Mouse (Mus musculus): Measurements from ENCODE around the gene Junb. TPM values are rescaled to one million over a fixed set of nuclear protein-coding genes. Genes with fewer than 3 reads are reported as not detected.

Gene Junb
- total RNA-seq, 4 experiments from 2014 or later, result 39.9 to 211 (median 52.4) TPM

DNA sequence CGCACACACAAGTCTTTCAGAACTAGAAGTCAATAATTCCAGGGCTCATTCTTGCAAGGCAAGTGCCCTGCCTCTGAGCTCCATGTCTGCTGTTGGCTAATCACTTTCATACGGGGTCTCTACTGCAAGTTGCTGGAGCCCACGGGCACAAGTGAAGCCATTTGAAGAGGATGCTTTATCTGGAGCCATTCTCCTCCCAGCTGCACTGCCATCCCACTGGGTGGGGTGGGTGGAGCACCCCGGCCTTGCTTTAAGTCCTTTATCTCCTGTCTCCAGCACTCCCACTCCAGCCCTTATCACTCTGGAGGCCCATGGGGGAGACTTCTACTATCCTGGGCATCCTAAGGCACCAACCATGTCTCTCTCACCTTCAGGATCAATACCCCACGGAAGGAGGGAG is 7.6 kb downstream of the Junb start:
- no peak for DNase-seq

DNA sequence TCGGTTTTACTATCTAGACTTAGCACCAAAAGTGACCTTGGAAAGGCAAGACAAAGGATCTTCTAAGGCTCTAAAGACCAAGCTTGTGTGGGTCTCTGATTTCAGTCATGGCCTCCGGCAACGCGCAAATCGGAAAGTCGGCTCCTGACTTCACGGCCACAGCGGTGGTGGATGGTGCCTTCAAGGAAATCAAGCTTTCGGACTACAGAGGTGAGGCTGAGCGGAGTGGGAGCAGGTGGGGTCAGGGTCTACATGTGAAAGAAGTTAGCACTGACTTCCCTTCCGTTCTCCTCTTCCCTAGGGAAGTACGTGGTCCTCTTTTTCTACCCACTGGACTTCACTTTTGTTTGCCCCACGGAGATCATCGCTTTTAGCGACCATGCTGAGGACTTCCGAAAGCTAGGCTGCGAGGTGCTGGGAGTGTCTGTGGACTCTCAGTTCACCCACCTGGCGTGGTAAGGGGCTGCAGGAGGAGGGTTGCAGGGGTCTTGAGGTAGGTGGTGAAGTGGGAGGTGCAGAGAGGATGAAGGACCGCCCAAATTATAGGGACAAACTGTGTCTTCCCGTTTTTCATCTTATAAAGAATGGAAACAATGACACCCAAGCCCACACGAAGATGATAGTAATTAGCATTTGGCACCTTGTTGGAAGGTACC is 8.3 kb downstream of the Junb start:
- no peak for DNase-seq

DNA sequence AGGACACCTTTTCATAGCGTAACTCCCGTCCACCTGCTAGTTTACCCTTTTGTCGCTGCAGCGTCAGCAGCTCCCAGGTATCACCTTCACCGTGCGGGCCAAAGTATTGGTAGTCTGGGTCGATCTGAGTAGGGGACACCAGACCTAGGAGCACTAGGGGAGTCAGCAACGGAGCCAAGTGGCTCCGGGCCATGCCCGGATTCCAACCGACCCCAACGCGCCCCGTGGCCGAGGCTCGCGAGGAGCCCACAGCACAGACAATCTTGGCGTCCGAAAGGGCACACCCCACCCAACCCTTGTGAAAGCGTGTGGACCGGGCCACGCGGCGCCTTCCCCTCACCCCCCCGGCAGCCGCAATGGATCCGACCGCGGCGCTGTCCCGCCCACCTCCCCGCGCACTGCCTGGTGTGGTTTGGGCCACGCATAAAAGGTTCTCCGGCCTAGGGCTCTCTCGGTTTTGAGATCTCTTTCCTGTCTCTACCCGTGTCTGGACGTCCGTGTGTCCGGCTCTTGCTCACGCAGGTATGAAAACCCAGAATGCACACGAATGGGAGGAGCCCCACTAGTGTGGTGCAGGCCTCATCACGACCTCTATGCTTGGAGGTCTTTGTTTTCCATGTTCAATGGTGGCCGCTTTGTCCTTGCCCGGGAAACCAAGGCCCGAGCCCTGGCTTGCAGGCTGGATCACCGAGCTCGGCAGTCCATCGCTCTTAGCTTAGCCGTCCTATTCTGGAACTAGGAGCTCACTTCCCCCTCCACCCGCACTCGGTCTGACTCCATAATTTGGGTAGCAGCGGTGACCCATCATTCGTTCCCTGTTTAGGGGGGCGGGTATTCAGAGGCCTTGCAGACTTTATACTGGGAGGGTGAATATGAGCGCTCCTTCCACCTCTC is 9.0 kb downstream of the Junb start, which contains the start of the genes Gm49661, Prdx2 and Rnaseh2a:
TSS of gene Gm49661 (minus strand) at position 193 of the 894 bp plus-strand sequence.
TSS of gene Prdx2 (plus strand) at position 347 of the 894 bp plus-strand sequence.
TSS of gene Rnaseh2a (minus strand) at position 527 of the 894 bp plus-strand sequence.
- peak; percentile 63 for DNase-seq

DNA sequence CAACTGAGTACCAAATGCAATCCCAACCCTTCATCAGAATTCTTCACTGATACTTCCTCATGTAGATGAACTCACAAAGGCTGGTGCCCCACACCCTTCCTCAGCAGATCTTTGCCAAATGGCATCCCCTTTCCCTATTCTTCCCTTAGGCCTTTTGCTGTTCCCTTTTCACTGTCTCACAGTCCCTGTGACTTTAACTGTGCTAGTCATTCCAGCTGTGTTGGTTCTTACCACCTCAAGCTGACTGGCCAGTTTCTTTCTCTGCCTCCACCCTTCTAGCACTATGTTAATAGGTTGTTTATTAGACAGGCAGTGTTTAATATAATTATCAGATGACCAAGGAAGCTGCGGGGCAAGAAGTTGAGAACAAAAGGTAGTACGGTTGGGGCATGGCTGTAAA is 9.9 kb downstream of the Junb start:
- no peak for DNase-seq

DNA sequence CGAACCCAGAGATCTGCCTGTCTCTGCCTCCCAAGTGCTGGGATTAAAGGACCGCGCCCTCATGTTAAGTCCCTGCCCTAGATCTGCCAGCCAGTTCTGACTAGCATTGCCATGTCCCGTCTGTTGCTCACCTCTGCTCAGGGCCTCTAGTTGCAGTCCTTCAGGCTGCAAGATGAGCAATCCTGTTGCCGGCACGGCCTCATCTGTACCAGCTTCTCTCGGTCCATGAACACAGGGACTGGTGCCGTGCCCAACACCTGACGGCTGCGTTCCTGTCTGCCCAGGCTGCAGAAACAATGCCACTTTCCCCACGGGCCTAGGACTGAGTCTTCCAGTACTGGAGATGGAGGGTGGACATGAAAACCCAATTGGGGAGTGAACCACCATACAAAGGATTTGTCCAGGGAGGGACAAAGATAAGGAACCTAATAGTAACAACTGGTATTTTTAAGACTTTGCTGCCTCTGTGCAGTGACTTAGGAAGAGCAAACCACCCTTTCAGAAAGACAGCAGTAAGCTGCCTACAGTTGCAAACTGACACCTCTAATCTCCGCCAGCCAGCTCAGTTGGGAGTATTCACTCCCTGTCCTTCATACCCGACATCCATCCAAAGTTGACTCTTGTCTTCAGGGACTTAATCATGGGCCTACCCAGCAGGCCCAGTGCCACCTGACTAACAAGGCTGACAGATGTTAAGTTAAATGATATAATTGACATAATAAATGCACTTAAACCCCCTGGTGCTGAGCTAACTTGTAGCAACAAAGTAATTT is 10.8 kb downstream of the Junb start:
- DNase-seq, result no peak

DNA sequence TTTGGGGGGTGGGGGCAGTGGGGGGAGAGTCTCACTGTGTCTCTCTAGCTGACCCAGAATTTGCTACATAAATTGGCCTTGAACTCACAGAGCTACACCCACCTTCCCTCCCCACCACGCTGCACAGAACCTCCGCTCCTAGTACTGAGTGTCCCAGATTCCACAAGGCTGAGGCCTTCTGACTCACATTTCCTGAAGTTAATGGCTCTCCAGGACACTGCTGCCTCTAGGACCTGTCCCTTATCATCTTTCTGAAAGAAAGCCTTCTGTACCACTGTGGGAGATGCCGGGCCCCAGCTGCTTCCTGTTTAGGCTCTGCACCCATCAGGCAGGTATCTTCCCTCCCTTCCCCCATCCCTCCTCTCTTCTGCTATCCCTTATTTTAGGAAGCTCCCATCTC is 11.9 kb downstream of the Junb start:
- peak; percentile 67 for DNase-seq

DNA sequence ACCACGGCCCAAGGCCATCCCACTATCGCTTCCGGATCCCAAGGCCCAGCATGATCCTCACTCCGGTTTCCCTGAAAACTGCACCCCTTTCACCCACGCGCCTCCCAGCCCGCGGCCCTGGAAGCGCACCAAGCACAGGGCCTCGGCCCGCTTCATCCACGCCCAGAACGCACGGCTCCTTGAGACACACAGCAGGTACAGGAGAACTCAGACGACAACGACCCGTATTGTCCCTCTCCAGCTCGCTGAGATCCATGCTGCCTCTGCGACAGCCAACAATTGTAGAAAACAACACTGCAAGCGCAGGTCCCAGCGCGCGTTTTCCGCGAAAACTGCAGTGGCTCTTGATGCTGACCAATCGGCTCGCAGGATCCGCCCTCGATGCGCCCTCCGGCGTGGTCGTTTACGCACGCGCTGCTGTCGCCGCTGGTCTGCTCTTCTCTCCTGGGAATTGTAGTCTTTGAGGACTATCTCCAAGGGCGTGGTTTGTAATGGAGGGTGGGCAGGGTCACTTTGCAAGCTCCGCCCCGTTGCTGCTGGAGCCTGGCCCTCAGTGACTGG is 12.7 kb downstream of the Junb start:
- DNase-seq, result peak; percentile 95

DNA sequence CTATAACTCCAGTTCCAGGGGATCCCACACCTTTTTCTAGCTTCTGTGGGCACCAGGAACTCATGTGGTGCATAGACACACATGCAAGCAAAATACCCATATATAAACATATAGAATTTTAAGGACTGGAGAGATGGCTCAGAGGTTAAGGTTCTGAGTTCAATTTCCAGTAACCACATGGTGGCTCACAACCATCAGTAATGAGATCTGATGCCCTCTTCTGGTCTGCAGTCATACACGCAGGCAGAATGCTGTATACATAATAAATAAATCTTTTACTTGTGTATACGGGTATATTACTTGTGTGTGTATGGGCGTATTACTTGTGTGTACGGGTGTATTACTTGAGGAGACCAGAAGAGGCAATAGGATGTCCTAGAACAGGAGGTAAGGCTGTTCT is 14.6 kb downstream of the Junb start:
- no peak for DNase-seq

DNA sequence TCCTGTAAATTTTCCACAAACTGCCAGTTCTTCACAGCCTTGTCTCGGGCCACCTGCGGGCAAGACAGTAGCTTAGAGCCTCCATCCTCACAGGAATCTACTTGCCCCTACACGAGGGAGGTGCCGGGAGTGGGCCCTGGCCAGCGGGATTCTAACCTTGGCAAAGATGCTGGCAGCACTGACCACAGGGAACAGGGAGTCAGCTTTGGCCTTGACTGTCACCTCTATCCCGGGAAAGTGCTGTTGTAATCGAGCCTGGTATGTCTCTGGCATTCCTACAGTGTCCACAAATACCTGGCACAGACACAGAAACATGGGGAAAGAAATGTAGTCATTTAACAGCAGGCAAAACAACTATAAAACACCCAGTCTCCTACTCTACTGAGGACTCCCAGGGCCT is 18.7 kb downstream of the Junb start:
- DNase-seq, result peak; percentile 76

DNA sequence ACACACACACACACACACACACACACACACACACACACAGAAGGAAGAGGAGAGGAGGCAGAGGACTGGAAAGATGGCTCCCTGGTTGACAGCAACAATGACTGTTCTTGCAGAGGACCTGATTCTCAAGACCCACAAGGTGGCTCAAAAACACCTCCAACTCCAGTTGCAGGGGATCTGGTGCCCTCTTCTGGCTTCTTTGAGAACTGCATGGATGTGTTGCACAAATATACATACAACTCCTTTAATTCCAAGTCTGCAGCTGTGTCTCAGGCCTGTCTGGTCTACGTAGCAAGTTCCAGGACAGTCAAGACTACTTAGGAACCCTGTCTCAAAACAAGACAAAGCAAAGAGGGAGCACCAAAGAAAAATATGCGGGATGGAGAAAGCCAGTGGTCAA is 21.8 kb downstream of the Junb start:
- no peak for DNase-seq

DNA sequence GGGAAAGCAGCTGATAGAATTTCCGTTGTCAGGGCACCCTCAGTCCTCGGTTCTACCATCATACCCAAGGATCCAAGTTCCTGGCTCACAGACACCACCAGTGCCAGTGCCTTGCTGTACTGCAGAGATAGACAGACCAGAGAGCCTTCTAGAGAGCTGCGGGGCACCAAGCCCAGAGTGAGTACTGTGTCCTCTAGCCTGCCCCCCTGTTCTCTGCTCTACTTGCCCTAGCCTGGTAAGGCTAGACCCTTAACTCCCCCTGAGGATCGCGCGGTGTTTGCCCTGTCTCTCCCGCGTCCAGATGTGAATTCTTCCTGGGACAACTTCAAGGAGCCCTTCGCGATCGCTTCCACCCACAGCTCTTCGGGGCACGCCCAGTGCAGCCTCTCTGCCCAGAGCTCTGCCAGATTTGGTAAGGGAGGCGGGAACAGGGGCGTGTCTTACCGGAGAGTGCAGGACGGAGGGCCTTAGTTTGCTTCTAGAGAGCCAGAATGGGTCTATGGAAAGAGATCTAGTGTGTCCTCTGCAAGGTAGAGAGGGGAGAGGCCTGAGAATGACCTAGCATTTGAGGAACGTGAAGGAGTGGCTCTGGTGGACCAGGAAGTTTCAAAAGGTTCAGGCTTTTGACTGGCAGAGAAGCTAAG is 25.8 kb downstream of the Junb start:
- DNase-seq, result peak; percentile 52

DNA sequence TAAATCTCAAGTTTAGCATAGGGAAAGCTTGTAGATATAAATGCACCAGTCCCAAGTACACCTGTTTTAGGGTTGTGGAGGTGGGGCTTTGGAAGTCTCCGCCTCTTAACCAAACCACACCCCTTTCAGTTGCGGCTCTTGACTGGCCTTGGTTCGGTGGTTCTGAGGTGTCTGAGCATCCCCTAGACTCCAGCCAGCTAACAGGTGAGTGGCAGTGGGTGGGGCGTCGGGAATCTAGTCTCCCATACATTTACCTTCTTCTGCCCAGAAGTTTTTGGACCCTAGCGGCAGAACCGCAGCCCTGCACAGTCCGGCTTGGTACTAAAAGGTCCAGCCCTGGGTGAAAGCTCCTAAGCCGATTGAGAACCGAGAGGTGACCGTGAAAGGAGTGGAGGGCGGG is 28.8 kb downstream of the Junb start:
- DNase-seq, result no peak

DNA sequence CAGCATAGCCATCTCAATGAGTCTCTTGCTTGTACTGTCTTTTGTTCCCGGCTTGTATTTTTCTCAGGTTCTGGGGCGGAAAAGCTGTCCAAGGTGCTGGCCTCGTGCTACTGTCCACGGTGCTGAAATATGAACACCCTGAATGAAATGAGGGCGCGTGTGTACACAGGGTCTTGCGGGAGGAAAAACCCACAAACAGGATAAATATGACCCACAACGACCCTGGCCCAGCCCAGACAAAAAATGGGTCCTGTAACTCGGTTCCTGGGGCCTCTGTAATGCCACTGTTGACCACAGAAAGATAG is 31.3 kb downstream of the Junb start:
- no peak for DNase-seq

DNA sequence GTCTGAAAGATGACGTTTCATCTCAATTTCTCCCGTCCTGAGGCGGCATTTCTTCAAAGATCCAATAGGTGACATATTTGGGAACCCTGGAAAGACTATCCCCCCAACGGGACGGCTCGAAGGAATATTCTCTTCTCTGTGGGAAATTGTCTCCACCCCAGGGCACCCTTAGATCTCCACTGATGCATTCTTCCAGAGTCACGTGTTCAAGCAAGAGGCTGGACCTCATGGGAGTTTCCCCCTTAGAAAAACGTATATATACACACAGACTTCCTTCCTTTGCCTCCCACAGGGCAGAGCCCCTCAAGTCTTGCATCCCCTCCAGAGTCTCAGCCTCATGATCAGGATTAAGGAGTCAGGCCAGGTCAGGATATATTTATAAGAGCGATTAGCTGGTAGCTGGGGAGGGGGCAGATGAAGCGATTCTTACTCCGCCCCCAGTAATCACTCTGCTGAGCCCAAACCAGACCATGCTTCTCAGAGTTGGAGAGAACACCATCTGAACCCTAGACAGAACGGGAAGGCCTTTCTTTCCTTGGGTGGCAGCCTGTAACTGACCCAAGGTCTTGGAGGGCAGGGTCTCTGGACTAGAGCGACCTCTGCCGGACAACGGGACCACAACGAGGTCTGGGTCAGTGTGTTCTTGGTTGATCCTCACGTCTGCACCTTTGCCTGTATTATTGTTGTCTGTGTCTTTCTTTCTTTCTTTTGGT is 31.8 kb downstream of the Junb start, which contains the start of gene Rtbdn:
TSS of gene Rtbdn (plus strand) at position 464 of the 713 bp plus-strand sequence.
- no peak for DNase-seq

DNA sequence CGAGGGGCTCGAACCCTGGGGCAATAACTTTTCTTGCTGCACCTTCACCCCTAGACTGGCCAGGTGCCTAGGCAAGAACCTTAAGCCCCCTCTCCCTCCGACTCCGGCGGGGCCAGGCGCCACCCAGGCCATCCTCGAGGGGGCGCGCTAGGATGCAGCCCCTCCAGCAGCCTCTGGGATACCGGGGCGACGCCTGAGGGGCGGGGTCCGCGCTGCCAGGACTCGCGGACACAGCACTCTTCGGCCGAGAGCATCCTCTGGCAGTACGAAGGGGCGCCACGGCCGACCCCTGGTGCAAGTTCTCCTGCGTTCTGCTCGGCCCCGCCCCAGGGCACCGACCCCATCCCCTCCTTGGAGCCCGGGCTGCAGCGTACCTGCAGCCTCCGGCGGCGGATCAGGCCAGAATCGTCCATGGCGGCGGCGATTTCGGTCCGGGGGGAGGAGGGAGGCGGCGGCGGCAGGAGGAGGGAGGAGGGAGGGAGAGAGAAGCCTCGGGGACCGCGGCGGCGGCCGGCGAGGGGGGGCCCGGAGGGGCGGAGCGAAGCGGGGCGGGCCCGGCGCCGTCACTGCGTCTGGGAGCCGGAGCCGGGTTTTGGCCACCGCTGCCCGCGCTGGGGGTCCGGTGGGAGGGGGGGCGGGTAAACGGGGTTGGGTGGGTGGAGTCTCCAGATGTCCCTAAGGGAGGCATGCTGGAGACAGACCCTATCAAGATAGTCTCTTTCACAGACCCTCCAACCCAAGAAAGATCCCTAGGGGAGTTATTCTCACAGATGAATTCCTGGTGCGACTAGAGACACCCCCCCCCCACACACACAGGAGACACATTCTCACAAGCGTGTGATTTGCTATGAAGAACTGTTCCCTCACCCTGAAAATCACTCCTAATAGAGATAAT is 32.6 kb downstream of the Junb start:
- no peak for DNase-seq

DNA sequence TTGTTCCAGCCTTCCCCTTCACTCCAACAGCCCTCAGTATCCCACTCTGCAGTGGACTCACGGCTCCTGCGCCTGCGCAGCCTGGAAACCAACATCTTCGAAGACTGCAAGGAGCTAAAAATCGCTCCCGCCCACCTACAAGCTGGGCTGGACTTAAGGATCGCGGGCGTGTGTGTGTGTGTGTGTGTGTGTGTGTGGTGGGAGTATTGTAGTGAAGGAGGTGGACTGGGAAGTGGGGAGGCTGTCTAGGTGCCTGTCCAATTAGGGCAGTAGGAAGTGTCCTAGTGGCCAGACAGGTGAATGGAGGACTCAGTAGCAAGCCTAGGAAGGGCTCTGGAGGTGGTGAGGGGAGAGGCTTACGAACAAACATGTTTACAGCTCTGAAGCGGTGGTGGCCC is 33.3 kb downstream of the Junb start:
- no peak for DNase-seq

DNA sequence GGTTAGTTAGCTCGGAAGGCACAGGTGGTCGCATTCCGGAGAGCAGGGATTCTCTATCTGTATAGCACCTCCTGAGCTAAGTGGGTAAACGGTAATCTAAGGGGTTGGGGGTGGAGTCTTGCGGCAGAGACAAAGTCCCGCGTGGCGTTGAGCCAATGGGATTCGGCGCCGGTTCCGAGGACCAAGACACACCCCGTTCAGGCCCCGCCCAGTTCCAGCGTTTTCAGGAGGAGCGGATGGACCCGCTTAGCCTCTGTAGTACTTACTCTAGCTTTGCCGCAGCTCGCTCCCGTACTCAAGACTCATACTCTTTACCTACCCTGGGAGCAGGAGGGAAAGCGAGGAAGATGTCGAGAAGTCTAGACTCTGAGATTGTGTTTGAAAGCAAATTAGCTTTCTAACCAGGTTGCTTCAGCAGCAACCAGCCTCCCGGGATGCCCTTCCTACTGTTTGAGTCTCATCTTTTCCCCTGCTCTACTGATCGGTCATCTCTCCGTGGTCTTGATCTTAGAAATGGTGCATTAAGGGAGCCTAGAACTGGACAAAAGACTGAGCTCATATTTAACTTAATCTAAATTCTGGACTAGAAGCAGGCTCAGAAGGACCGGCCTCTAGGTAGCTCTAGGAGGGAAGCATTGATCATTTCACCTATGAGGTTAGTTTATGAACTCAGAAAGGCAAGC is 33.9 kb downstream of the Junb start:
- DNase-seq, result no peak

DNA sequence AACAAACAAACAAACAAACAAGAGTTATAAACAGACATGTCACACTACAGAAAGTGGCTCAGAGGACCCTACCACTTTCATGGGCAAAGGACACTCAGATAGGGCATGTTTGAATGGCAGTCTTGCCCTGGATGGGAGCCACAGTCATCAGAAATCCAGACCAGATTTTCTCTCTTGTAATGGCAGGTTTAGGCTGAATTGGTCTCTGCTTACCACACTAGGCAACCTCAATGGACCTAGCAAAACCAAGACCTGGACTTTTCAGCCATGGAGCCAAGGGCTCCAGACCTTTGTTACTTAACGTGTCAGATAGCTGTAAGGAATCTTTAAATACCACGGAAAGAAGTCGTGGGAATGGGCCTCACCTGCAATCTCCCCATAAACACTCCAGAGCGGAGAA is 34.8 kb downstream of the Junb start:
- DNase-seq, result no peak

DNA sequence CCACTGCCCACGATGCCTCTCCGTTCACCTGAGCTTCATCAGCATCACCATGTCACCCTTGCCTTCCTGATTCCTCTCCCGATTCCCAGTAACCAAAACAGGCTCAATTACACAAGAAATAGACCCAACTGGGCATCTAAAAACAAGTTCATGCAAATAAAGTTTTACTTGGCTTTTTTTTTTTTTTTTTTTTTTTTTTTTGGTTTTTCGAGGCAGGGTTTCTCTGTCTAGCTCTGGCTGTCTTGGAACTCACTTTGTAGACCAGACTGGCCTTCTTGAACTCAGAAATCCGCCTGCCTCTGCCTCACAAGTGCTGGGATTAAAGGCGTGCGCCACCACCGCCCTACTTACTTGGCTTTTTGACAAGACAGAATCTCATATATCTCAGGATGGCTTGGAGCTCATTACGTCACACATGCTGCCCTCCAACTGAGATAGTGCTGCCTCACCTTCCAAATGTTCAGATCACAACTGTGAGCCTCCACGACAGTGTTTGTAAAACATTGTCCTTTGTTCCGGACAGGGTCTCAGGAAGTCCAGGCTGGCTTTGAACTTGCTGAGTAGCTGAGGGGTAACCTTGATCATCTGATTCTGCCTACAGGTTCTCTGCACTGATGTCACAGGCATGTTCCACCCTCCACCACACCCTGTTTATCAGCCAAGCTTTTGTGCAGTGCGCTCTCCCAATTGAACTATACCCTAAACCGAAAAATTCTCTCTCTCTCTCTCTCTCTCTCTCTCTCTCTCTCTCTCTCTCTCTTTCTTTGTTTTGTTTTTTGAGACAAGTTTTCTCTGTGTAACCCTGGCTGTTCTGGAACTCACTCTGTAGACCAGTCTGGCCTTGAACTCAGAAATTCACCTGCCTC is 40.7 kb downstream of the Junb start:
- DNase-seq, result no peak

Data from adrenal gland, adult 8-10 months (tissue).